Mouse (Mus musculus) layer of hippocampus, adult 9-10 months (tissue): ENCODE results near the gene Pla2r1.

Experiments
- DNase-seq: peaks from one replicate; pipeline ENCODE4 v3.0.0; 2022; ENCODE audit warnings: low spot score

The Pla2r1 gene

DNA sequence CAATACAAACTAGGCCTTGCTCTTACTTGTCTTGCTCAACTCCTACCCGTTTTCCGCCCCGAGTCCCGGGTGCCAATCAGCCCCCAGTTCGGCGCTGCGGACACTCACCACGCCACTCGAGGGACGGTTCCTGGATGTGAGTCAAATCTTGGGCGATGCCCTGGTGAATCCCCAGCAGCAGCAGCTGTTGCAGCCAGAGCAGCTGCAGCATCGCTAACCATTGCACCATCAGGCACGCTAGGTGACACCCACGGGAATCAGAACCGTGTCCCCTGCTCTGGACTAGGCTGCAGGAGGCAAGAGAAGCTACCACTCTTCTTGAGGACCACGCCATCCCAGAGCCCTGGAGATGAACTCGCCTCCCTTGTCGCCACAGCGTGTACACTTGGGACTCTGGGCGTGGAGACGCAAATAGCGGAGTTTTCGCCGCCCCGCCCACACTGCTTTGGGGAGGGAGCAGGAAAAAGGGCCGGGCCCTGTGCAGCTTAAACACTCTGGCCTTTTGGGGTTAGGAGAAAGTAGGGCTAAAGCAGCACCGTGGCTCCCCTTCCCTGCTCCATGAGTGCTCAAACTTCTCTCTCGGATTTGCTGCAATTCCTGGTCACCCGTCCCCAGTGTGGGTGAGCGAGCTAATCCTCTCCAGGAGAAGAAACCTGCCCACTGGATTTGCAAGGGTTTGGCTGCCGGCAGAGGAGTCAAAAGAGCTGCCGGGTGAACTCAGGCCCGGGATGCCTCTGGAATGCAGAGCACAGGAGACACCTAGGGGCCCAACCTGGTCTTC is at the start of gene Pla2r1:
TSS of gene Pla2r1 (minus strand) at position 407 of the 781 bp plus-strand sequence.
- no peak for DNase-seq

DNA sequence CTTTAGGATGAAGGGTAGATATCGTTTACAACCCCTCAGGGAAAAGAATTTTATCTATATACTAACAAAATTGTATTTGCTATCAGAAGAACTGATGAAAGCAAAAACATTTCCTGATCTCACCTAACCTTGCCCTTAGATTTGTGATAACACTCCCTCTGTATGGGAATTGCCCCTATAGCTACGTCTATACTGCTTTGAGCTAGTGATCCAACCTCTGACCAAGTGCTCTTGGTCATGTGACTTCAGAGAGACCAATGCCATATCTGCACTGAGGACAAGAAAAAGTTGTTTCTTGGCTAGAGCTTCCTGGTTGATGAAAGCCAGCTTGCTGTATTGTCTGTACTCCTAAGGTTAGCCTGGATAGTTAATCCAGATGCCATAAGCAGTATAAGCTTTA is 48.2 kb upstream of the Pla2r1 start:
- no peak for DNase-seq

DNA sequence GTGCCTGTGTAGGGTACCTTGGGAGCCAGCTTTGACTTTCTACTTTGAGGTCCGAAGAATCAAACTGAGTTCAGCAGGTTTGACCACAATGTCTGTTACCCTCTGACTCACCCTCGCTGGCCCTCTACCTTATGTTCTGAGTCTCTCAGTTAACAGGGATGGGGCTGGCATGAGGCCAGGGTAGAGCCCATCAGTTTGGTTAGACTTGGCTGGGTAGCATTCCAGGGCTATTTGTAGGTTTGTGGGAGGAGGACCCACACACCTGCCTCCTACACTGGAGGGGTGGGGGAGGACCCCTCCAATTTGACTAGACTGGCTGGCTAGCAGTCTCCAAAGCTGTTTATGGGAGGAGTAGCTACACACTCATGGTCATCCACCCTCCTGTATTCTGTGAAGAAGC is 47.8 kb upstream of the Pla2r1 start:
- DNase-seq = no peak

DNA sequence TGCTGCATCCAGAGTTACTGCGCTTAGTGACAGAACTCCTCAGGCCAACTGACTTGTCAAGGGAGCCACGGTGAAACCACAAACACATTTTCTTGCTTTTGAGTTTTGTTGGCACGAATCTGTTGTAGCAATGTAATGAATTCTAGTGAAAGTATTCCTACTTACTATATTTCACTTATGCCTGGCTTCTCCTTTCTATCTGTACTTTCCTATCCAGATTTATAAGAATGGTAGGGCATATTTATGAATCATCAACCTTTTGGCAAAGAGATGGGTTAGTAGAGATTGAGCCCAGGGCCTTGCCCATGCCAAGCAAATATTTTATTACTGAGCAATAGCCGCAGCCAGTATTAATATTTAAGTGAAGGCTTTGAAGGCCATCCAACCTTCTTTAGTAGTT is 30.3 kb upstream of the Pla2r1 start:
- no peak for DNase-seq

DNA sequence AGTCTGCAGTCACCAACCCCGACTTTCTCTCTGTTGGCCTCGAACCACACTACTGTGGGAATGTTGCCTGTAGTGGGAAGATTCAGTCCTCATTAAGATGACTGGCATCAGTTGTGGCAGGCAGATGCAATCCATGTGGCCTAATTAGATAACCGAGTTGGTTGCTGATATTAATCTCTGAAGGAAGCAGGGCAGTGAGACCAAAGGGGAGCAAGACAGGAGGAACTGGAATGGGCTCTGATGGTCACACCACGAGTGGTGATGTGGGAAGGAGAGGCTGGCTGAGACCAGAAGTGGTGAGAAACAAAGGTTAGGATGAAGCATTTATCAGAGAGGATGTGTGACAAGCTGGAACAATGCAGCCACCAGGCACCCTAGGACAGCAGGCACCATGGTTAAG is 1.5 kb upstream of the Pla2r1 start:
- no peak for DNase-seq

DNA sequence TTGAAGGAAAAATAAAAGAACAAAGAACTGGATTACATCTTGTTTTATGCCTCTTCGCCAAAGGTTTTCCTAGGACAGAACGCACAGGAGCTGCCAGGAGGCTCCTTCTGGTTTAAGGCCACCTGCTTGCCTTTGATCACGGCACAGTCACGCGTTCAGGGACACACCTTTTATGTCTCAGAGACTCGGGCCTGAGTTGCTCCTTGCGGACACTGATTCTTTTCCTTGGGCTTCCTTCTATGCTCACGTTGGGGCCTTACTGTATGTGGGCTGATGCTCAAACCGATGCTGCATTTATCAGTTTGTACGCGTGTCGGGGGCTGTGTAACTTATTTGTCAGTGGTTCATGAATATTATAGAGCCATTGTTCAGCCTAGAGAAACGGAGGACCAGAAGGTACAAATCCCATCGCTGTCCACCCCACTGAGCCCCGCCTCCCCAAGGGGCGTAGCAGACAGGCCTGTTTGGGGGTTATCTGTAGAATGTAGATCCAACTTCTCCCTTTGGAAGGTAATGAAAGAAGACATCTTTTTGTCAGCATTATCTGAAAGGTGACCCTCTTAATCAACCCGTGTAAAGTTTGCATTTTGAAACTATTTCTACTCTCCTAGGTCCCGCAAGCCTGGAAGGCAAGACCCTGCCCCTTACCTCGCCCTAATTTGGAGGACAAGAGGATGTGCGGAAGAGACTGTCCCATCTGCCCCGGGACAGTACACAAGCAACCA is 769 bp downstream of the Pla2r1 start:
- no peak for DNase-seq

DNA sequence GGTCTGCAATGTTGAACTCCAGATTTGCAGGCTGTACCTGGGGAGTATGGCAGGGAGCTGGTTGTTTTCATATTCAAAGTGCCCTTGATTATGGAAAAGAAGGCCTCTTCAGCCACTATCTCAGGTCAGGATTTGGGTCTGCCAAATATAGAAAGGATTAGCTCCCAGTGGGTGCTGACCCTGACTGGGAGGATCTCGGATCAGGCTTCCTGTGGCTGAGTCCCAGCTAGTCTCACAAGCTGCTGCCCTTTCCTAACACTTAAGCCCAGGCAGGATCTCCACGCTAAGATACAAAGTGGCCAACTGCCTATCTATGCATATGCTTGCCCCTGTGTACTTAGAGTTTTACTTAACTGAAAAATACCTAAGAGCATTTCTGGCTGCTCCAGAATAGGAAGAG is 1.4 kb downstream of the Pla2r1 start:
- no peak for DNase-seq

DNA sequence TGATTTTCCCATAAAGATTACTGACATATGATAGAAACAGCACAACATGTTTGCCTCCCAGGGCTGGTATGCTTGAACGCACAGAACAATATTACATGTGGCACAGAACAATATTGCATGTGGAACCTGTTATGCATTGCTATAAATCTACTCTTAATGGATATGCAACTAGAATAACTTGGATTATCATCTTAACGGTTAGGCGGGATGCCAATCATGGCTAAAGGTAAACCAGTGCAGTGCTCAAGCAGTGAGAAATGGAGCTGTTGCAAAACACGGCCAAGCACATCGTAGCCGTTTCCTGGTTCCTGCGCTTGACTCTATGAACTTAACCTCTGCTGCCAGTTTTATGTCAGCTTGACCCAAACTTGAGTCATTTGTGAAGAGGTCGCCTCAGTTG is 2.6 kb downstream of the Pla2r1 start:
- no peak for DNase-seq

DNA sequence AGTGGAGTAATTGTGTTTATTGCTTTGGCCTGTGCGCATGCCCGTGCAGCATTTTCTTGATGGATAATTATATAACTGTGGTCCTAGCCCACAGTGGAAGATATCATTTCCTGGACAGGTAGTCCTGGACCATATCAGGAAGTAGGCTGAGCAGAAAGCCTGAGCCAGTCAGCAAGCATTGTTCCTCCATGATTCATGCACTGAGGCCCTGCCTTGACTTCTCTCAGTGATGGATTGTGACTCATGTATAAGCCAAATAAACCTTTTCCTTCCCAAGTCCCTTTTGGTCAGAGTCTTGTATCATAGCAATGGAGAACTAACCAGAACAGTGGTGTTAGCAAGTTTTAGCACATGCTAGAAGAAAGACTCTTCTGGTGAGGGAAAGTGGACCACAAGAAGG is 3.3 kb downstream of the Pla2r1 start:
- no peak for DNase-seq

DNA sequence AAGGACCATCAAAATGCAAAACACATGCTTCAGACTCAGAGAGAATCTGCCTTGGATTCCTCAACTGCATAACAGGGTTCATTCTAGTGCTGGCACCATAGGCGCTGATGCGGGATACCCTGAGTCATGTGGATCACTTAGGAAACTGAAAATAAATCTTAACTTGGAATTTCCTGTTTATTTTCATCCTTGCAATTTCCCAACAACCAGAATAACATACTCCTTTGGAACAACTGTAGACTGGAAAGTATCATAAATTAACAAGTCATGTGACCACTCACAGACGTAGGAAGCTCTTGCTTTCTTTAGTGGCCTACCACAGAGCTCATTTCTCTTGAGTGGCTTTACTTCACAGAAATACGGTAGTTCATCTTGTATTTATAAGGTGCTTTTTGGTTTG is 7.0 kb downstream of the Pla2r1 start:
- DNase-seq = no peak

DNA sequence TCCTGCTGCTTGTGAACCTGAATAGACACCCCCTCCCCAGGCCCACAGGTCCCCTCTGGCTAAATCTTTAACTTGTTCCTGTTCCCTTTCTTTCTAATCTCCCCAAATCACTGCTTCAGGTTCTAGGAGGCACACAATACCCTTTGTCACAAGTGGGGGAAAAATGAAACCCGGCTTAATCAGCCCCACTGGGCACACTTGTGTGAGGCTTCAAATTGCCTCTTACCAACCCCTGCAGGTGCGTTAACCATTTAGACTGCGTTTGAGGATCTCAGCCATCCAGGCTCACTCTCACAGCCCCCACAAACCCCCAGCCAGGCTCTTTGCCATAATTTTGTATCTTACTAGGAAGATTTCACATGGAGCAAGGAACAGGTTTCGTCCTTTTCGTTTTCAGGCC is 9.1 kb downstream of the Pla2r1 start:
- no peak for DNase-seq

DNA sequence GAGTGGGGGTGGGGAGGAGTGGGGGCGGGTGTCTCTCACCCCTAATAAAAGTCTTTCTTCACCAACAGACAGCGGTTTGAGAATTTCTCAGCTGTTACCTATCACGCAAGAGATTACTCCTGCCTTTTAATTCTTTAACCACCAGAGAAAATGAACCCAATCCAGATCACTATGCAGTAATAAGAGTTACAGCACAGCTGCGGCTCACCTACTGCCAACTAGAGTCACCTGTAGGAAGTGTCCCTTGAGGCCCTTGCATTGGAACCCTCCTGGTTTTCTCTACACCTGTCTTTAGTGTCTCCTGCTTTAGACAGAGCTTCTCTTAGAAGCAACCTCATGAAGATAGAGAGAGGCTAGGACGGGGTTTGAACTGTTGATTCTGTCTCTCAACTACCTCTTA is 11.4 kb downstream of the Pla2r1 start:
- DNase-seq = no peak

DNA sequence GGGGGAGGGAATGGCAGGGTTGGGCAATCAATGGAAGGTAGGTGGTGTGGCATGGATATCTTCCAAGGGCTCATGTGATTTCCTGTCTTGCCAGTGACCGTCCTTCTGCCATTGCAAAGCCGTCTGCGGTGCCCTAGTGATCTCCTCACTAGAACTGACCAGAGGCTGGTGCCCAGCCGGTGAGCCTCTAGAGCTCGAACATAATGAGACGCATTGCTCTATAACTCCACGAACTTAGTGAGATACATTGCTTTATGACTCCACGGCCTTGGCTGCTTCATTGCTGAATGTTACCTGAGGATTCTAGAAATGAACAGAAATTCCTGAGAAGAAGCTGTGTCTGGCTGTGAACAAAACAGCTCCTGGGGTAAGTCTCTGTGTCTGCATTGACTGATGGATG is 12.8 kb downstream of the Pla2r1 start:
- DNase-seq = no peak

DNA sequence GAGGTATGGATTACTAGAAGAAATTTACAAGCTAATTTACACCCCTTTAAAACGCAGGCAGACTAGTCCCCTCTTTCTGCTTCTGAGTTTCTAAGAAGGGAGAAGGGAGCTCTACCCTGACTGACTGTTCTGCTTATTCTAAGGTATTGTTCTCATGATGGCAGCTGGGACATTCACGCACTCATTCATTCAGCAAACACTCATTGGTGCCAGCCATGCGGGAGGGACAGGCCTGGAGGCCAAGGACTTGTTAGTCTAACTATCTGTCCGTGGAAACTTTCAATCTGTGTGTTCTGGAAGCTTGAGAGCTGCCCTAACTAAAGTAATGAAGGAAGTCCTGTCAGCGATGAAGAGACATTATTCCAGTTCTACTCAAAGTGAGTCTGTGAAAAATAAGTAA is 14.4 kb downstream of the Pla2r1 start:
- no peak for DNase-seq

DNA sequence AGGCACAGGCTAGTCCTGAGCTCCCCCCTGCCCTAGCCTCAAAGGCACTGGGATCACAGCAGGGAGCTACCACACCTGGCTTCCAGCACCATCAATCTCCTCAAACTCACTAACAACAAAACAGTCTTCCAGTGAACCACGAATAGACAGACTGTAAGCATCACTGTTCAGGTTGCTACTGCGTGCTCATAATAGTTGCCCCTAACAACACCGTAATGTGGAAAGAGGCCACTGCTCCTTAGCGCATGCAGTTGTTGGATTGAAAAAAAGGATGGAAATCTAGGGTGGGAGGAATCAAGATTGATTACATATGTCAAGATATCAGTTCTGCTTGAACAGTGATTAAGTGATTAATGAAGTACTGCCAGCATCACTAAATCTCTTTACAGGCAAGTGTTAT is 14.8 kb downstream of the Pla2r1 start:
- DNase-seq = no peak

DNA sequence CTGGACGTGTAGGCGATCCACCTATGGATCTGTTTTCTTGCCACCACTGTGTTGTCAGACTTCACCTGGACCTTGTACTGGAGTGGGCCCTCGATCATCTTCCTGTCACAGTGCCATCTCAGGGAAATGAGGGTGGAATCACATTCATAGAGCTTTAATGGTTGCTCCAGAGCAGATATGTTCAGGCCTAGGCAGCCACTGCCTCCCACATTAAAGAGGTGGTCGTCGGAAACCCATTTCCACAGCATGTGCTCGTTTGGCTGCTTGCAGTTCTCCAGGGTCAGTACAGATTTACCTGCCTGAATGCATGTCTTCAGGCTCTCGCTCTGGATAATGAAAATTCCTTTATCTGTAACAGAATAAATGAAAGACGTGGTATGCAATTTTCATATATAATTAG is 18.4 kb downstream of the Pla2r1 start:
- no peak for DNase-seq

DNA sequence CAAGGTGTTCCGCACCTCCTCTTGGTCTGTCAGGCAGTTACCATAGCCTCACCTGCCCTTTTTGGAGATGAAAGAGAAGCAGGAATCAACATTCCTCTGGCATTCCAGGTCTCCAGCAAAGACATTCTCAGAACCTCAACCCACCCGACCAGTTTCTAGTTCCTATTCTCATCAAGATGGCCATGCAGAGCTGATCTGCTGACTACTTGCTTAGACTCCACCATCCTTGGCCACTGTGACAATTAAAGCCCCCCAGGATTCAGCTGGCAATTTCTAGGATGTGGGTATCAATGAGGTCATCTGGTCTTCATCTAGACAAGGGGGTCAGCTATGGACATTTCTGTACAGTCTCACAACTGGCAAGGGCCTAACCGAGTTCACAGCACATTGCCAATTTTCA is 20.1 kb downstream of the Pla2r1 start:
- no peak for DNase-seq

DNA sequence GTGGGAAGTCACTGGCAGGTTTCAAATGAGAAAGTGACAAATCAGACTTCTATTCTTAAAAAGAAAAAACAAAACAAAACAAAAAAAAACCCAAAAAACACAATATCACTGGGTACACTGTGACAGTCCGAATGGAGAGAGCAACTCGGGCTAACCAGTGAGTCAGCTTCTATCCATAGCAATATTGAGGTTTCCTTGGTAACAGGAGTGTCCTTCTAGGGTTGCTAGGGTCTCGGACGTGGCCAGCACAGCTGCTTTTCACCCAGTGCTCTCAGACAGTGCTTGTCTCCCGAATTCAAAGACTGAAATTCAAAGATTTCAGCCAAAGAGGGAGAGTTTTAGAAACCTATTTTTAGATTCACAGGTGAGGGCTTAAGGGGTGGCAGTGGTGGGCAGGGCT is 20.6 kb downstream of the Pla2r1 start:
- no peak for DNase-seq

DNA sequence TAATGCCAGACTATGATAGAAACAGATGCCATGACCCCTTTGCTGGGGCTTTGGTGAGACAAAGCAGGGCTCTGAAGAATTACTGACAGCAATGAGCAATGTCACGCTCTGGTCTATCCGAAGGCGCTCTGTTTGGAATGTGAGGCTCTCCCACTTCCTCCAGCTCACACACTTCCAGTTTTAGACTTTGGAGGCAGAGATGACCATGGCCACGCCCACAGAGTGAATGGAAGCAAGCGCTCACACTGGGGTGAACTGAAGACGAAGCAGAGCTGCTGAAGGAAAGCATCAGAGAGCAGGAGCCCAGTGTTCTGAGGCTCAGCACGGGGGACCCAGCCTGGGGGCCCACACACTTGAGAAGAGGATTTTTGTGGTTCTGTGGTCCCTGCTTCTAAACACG is 37.3 kb downstream of the Pla2r1 start:
- DNase-seq = no peak

DNA sequence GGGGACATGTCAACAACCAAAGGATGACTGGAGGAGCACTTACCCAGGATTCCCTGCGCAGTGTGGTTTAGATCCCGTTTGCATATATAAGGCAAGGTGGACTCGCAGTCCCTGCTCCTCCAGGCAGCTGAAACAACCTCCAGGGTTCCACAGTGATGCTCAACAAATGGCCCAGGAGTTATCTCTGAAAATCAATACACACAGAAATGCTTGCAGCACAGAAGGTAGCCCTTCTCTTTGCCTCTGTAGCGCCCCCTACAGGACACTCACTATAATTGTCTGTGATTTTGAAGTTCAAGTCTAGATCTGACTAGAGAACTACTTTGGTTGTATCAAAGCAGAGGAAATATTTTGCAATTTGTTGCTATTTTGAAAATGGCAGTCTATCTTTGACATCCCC is 38.2 kb downstream of the Pla2r1 start:
- DNase-seq = no peak

DNA sequence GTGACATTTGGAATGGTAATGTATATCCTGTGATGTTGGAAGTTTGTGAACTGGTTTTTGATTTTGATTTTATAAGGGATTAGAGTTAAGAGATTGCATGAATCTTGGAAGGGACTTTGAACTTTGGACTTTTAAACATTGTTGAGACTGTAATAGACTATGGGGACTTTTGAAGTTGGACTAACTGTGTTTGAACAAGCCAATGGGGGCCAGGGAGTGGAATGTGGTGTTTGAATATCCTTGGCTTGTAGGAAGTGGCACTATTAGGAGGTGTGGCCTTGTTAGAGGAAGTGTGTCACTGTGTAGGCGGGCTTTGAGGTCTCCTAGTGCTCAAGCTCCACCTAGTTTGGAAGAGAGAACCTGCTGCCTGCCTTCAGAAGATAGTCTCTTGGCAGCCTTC is 42.4 kb downstream of the Pla2r1 start:
- DNase-seq = no peak

DNA sequence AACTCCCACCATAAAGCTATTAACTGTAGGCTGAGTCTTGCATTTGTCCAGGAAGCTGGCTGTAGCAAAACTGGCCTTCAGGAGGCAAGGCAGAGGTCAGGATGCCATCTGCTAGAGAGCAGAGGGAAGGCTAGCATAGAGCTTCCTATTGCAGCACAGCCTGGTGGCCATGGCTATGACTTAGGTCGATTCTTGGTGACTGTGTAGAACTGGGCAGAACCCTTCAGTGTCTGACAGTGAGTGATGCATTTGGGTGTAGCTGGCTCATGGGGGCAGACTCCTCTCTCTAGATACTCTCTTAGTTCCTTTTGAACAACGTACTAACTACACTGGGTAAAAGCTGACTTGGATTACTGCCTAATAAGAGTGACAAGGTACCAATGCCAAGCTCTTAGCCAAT is 48.0 kb downstream of the Pla2r1 start:
- DNase-seq = no peak

DNA sequence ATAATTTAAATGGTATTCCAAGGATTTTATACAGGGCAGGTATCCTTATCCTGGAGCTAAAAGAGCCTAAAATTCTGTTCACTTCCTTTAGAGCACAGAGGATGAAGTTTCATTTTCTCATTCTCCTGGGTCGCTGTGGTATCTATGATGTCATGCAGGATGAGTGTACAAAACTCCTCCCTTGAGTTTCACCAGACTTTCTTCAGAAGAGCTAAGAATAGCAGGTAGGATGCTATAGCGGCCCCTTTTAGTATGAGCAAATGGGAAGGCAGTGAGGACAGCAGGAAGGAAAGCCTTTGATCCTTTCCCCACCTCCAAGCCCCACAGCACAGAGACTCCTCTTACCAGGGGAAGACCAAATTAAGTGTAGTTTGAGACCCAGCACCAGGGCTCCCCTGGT is 48.4 kb downstream of the Pla2r1 start:
- DNase-seq = no peak

DNA sequence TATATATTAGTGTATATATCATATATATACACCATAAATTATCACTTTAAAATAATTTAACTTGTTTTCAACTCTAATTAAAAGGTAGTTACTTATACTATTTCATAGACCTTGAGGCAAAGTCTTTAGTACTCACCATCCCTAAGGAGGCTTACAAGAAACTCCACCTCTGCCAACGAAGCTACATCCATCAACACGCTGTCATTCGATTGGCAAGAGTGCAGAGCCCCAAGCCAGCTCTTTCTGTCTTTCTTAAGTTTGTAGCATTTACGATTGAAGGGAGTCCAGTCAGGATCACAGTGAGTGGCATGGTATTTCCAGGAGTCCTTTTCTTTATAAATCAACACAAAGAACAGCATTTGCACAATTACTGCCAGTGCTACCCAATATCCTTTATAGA is 49.1 kb downstream of the Pla2r1 start:
- no peak for DNase-seq
